Mouse (Mus musculus) forelimb bud, embryonic 11.5 days (tissue): ENCODE measurements at regions not wholly inside any gene's neighbourhood (a gene's known extent, or its start where the extent isn't known, plus 50 kb on each side); places are given as distances from the start of the nearest gene placed in this dataset.
A peak's percentile ranks its signal among the peaks of the same experiment; 100 is the strongest.

Source experiments
- DNase-seq: peaks from one replicate; pipeline ENCODE4 v3.0.0-alpha.2; 2012; ENCODE audit warnings: low read depth, low spot score

GRCm38 (mm10) chr9:35360139-35361100, 60.5 kb upstream of the Cdon start:
- DNase-seq: no peak

GRCm38 (mm10) chr9:35361432-35361831, 59.5 kb upstream of the Cdon start:
- no peak for DNase-seq

- no peak for DNase-seq
These were observed 58.7 kb upstream of the Cdon start for GRCm38 (mm10) chr9:35362276-35362675.

- DNase-seq: peak; percentile 80
These were observed 57.8 kb upstream of the Cdon start for GRCm38 (mm10) chr9:35363079-35363478.

- no peak for DNase-seq
These were observed 57.0 kb upstream of the Cdon start for GRCm38 (mm10) chr9:35363936-35364335.

GRCm38 (mm10) chr9:35365975-35366374, 55.0 kb upstream of the Cdon start:
- no peak for DNase-seq

GRCm38 (mm10) chr9:35369063-35369462, 51.9 kb upstream of the Cdon start:
- no peak for DNase-seq

- no peak for DNase-seq
These were observed 50.9 kb upstream of the Cdon start for GRCm38 (mm10) chr9:35370031-35370430.

GRCm38 (mm10) chr9:35370895-35371294, 50.0 kb upstream of the Cdon start:
- DNase-seq: no peak
